Mouse (Mus musculus) effector memory CD4-positive, alpha-beta T cell, adult 5 months (primary cell): ENCODE data around the gene Gm9046. TPM values are rescaled to one million over a fixed set of nuclear protein-coding genes. Genes with fewer than 3 reads are reported as not detected.

ENCODE experiments used
- polyA plus RNA-seq: library from polyadenylated mRNA; unstranded; fragments of 100-300 nt; shearing (Covaris generic); gene quantifications from one replicate; pipeline ENCODE4 v1.2.1, GENCODE M21; 2017

The Gm9046 gene
- not detected for polyA plus RNA-seq

DNA sequence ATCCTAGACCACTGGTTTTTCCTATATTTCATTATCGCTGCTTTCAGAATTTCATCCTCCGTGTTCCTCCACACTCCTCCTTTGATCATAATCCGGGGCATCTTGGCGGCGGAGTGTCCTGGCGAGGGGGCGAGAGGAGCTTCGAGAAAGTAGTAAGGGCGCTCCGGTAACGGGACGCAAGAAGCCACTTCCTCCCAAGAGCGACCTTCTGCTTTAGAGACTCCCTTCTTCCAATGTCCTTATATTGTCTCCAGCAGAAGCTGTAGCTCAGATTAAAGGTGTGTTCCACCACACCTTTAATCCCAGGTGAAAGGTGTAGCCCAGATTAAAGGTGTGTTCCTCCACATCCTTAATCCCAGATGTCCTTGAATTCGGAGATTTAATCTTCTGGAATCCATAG is at the start of gene Gm9046:
TSS of gene Gm9046 (minus strand) at position 101 of the 400 bp plus-strand sequence.

DNA sequence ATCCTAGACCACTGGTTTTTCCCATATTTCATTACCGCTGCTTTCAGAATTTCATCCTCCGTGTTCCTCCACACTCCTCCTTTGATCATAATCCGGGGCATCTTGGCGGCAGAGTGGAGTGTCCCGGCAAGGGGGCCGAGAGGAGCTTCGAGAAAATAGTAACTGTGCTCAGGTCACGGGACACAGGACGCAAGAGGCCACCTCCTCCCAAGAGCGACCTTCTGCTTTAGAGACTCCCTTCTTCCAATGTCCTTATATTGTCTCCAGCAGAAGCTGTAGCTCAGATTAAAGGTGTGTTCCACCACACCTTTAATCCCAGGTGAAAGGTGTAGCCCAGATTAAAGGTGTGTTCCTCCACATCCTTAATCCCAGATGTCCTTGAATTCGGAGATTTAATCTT is 10.9 kb upstream of the Gm9046 start, which contains the start of gene Gm9049:
TSS of gene Gm9049 (minus strand) at position 101 of the 400 bp plus-strand sequence.

DNA sequence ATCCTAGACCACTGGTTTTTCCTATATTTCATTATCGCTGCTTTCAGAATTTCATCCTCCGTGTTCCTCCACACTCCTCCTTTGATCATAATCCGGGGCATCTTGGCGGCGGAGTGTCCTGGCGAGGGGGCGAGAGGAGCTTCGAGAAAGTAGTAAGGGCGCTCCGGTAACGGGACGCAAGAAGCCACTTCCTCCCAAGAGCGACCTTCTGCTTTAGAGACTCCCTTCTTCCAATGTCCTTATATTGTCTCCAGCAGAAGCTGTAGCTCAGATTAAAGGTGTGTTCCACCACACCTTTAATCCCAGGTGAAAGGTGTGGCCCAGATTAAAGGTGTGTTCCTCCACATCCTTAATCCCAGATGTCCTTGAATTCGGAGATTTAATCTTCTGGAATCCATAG is 5.5 kb upstream of the Gm9046 start, which contains the start of gene Gm9048:
TSS of gene Gm9048 (minus strand) at position 101 of the 400 bp plus-strand sequence.

GRCm38 (mm10) chr10:118337731-118338130 is 5.3 kb downstream of the Gm9046 start, which contains the start of gene Gm9045:
Gm9045 (minus strand) TSS chr10:118337831.

DNA sequence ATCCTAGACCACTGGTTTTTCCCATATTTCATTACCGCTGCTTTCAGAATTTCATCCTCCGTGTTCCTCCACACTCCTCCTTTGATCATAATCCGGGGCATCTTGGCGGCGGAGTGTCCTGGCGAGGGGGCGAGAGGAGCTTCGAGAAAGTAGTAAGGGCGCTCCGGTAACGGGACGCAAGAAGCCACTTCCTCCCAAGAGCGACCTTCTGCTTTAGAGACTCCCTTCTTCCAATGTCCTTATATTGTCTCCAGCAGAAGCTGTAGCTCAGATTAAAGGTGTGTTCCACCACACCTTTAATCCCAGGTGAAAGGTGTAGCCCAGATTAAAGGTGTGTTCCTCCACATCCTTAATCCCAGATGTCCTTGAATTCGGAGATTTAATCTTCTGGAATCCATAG is 10.7 kb downstream of the Gm9046 start, which contains the start of gene Gm9044:
TSS of gene Gm9044 (minus strand) at position 101 of the 400 bp plus-strand sequence.

DNA sequence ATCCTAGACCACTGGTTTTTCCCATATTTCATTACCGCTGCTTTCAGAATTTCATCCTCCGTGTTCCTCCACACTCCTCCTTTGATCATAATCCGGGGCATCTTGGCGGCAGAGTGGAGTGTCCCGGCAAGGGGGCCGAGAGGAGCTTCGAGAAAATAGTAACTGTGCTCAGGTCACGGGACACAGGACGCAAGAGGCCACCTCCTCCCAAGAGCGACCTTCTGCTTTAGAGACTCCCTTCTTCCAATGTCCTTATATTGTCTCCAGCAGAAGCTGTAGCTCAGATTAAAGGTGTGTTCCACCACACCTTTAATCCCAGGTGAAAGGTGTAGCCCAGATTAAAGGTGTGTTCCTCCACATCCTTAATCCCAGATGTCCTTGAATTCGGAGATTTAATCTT is 16.2 kb downstream of the Gm9046 start, which contains the start of gene Gm9040:
TSS of gene Gm9040 (minus strand) at position 101 of the 400 bp plus-strand sequence.

DNA sequence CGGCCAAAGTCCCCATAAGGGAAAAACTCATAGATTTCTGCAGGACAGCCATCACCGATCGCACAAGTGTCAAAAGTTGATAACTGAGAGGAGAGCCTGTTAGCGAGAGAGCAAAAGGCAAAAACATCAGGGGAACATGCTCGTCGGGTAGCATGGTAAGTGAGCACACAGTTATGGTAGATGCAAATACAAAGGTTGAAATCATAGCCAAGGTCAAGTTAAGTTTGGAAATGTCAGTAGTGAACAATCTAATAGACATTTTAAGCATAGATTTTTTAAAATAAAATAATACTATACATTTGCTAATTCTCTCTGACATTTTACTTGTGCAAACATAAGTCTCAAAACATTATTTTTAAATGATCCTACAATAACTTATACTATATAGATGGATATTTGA is 48.1 kb downstream of the Gm9046 start, which contains the start of gene Iltifb:
TSS of gene Iltifb (minus strand) at position 101 of the 400 bp plus-strand sequence.

Other genes starting within 250 kb of the Gm9046 start
- gene Mdm1, start 201.4 kb downstream of the Gm9046 start, polyA plus RNA-seq: 8.9 TPM
- gene Il22, start 138.3 kb downstream of the Gm9046 start, polyA plus RNA-seq: 0.52 TPM
- gene Gm32717, start 102.5 kb downstream of the Gm9046 start, polyA plus RNA-seq: not detected
- not detected for gene Gm32802, start 84.6 kb downstream of the Gm9046 start, polyA plus RNA-seq
- not detected for gene Iltifb, start 48.2 kb downstream of the Gm9046 start, polyA plus RNA-seq
- gene Gm9040, start 16.3 kb downstream of the Gm9046 start, polyA plus RNA-seq: not detected
- not detected for gene Gm9044, start 10.8 kb downstream of the Gm9046 start, polyA plus RNA-seq
- not detected for gene Gm9045, start 5.4 kb downstream of the Gm9046 start, polyA plus RNA-seq
- not detected for gene Gm9048, start 5.4 kb upstream of the Gm9046 start, polyA plus RNA-seq
- gene Gm9049, start 10.8 kb upstream of the Gm9046 start, polyA plus RNA-seq: not detected
- gene Ifng, start 97.8 kb upstream of the Gm9046 start, polyA plus RNA-seq: 557 TPM